Mouse (Mus musculus) E14TG2a.4 (cell line): ENCODE data around the gene Nxph4.
A peak's percentile ranks its signal among the peaks of the same experiment; 100 is the strongest.

Experiments
- H3K27me3 ChIP-seq: 2 replicates; pipeline ENCODE4 v1.6.1; 2014; ENCODE audit warnings: low read length, control low read depth; ENCODE audit not compliant: insufficient read depth
- H3K36me3 ChIP-seq: 2 replicates; pipeline ENCODE4 v1.6.1; 2014; ENCODE audit warnings: low read length, control low read depth; ENCODE audit not compliant: insufficient read depth
- H3K4me1 ChIP-seq: replicated peaks from 2 replicates; pipeline ENCODE4 v1.6.1; 2014; ENCODE audit warnings: low read depth, low read length, control low read depth
- H3K4me3 ChIP-seq: replicated peaks from 2 replicates; pipeline ENCODE4 v1.5.1; 2014; ENCODE audit warnings: mild to moderate bottlenecking, low read length
- H3K9me3 ChIP-seq: 2 replicates; pipeline ENCODE4 v1.6.1; 2014; ENCODE audit warnings: low read length, control low read depth
- CTCF ChIP-seq: conservative IDR thresholded peaks from 2 replicates; pipeline ENCODE4 v1.5.1; 2014; ENCODE audit warnings: low read length
- NANOG ChIP-seq: IDR thresholded peaks from 2 replicates; pipeline ENCODE4 v1.6.1; 2014; ENCODE audit warnings: borderline replicate concordance, low read length, mixed read lengths
- POU5F1 ChIP-seq: IDR thresholded peaks from 2 replicates; pipeline ENCODE4 v1.6.1; 2014; ENCODE audit warnings: low read length, borderline replicate concordance

Gene Nxph4

DNA sequence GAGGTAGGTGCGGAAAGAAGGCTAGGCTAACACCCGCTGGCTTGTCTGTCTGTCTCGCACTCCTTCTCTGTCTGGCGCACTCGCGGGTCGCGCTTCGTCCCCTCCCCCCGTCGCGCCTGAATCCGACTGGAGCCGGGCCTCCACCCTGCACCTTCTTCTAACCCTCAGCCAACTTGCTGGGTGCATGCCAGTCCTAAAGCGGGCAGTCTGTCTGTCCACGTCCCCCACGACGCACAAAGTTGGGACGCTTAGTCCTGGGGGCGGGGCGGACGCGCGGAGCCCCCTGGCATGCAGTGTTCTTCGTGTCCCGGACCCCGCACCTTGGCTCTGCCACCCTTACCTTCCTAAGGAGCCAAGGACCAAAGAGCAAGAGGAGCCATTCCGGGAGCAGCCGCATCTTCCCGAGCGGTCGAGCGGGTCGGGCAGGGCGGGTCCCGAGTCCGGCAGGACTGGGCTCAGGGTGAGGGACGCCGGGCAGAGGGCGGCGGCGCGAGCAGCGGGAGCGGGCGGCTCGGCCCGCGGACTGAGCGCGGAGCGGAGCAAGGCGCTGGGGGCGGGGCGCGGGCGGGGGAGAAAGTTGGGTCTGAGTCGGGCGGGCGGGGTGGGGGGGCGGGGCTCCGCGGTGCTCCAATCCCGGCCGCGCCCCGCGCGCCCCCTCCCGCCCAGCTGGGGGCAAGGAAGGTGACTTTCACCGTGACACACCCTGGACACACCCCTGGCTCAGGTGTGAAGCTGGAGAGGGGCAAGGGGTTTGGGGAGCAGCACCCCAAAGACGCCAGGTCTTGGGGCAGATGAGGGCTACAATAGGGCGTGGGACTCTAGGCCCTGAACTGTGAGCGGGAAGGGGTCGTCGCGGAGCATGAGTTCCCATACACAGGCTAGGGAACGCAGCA is at the start of gene Nxph4:
Gene Nxph4 (minus strand): TSS at position 524 of the 893 bp plus-strand sequence.
- peaks cover 73% of the 10 kb centered on the region for H3K27me3 ChIP-seq
- peaks cover 91% of the 10 kb centered on the region for H3K4me1 ChIP-seq
- H3K36me3 ChIP-seq: peaks cover 10% of the 10 kb centered on the region; the same call in 1 of the 2 replicates
- no peaks in the 10 kb centered on the region for H3K9me3 ChIP-seq
- TF ChIP-seq NANOG (no peak), CTCF (no peak), POU5F1 (no peak)
- H3K4me3 ChIP-seq: peak within 1 kb of the TSS; percentile 83

DNA sequence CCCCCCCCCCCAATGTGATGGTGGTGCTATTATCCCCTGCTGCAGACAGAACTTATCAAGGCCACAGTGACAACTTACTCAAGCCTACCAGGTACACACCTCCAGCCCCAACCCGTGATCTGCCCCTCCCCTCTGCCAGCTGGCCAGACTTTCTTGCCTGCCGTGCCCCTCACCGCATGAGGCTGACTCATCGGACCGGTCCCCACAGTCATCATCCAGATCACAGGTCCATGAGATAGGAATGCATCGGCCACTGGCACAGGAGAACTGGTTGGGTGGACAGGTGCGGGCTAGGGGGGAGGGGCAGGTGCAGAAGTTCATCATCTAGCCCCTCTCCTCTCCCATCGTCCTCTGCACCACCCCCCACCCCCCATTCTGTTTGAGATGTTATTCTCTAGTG is 49.3 kb upstream of the Nxph4 start:
- H3K36me3 ChIP-seq: peaks cover 61% of the 10 kb centered on the region
- no peaks in the 10 kb centered on the region for H3K9me3 ChIP-seq
- no peak overlapping the region for H3K4me3 ChIP-seq
- TF ChIP-seq NANOG: no peak
- no peak for TF ChIP-seq CTCF
- no peak for TF ChIP-seq POU5F1
- H3K27me3 ChIP-seq: peaks cover 4% of the 10 kb centered on the region
- H3K4me1 ChIP-seq: peaks cover 74% of the 10 kb centered on the region

DNA sequence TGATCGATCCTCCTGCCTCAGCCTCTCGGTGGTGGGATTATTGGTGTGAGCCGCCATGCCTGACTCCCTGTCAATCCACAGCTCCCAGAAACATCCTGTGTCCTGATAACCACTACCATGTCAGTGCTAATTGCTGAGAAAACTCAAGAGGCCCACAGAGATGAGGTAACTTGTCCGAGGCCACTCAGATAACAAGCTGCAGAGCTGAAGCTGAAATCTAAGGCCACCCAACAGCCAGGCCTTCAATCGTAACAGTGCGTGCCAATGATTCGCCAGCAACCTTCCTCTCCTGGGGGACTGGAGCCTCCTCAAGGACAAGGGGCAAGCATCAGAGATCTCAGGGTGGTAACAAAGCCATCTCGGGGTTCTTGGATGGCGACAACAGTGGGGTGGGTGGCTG is 46.9 kb upstream of the Nxph4 start:
- Histone ChIP-seq H3K27me3 (peaks cover 2% of the 10 kb centered on the region; the same call in 1 of the 2 replicates), H3K9me3 (no peaks in the 10 kb centered on the region), H3K4me3 (no peak overlapping the region), H3K4me1 (peaks cover 79% of the 10 kb centered on the region), H3K36me3 (peaks cover 81% of the 10 kb centered on the region)
- TF ChIP-seq CTCF (no peak), NANOG (no peak), POU5F1 (no peak)

DNA sequence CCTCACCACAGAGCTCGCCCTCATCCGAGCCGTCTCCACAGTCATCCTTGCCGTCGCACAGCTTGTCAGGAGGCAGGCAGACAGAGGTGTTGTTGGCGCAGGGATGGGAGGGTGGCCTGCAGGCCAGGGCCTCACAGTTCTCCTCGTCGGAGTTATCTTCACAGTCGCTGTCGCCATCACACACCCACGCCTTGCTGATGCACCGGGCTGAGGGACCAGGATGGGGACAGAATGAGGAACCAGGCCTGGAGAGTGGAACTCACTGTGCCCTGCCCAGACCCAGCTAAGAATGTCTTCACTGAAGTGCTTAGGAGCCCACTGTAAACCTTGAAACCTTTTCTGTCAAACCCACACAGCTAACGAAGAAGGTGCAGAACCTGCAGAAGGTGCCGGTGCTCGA is 43.6 kb upstream of the Nxph4 start:
- H3K9me3 ChIP-seq: no peaks in the 10 kb centered on the region
- peaks cover 49% of the 10 kb centered on the region for H3K4me1 ChIP-seq
- no peak overlapping the region for H3K4me3 ChIP-seq
- H3K27me3 ChIP-seq: peaks cover 2% of the 10 kb centered on the region; the same call in 1 of the 2 replicates
- peaks cover 97% of the 10 kb centered on the region for H3K36me3 ChIP-seq
- TF ChIP-seq POU5F1 (no peak), NANOG (no peak), CTCF (no peak)

DNA sequence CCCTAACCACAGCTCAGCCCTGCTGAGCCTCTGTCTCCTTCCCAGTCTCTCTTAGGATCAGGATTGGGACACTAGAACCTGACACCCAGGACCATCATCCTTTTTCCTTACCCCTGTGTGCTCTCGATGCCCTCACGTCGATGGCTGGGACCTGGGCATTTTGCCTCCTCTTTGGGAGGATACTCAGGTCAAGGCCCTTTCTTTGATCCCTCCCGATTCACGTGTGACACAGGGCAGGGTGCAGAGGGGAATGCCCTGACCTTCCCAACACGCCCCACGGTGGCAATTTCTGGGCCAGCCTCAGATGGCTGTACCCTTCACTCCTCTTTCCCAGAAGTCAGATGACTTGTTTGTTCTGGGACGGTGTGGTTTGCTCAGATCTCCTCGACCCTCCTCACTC is 42.8 kb upstream of the Nxph4 start:
- Histone ChIP-seq H3K4me1 (peaks cover 41% of the 10 kb centered on the region), H3K4me3 (no peak overlapping the region), H3K9me3 (no peaks in the 10 kb centered on the region), H3K36me3 (peaks cover 97% of the 10 kb centered on the region), H3K27me3 (peaks cover 2% of the 10 kb centered on the region; the same call in 1 of the 2 replicates)
- TF ChIP-seq CTCF: no peak
- TF ChIP-seq NANOG: no peak
- no peak for TF ChIP-seq POU5F1

DNA sequence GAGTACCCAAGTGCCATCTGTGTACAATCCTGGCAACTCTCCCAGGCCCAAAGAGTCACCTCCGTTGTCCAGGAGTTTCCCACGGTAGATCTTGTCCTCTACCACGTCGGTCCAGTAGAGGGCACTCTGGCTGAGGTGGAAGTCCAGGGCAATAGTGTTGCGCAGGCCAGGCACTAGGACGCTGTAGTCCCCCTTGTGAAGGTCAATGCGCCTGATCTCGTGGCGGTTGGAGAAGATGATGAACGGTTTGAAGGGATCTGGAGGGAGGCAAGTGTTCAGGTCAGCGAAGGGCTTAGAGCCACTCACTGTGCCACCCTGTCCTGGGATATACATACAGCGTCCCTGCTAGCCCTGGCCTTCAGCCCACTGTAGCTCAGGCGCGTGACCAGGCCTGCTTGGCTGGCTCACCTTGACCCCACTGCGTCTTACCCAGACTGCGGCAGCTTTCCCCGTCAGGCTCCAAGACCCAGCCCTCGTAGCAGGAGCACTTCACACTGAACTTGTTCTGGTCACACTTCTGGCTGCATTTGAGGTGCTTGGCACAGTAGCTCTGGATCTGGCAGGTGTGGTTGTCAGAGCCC is 42.1 kb upstream of the Nxph4 start:
- H3K4me3 ChIP-seq: no peak overlapping the region
- peaks cover 2% of the 10 kb centered on the region; the same call in 1 of the 2 replicates for H3K27me3 ChIP-seq
- H3K4me1 ChIP-seq: peaks cover 34% of the 10 kb centered on the region
- no peak for TF ChIP-seq NANOG
- peak; percentile 34 for TF ChIP-seq CTCF
- no peaks in the 10 kb centered on the region for H3K9me3 ChIP-seq
- H3K36me3 ChIP-seq: peaks cover 92% of the 10 kb centered on the region

DNA sequence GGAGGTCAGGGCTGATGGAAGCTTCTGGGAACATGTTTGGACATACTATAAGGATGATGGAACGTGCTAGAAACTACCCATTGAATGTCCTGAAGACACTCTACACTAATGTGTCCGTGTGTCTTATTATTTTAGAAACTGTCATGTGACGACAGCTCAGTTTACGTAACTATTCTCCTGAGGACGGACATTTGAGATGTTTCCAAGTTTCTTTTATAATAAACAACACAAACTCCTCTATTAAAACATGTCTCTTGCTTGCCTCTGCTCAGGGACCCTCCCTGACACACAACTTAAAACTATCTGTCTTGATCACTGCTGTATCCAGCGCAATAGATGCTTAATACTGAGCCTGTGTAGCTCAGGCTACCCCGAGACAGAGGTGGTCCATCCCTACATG is 41.4 kb upstream of the Nxph4 start:
- TF ChIP-seq NANOG (no peak), CTCF (no peak), POU5F1 (no peak)
- peaks cover 32% of the 10 kb centered on the region for H3K4me1 ChIP-seq
- no peak overlapping the region for H3K4me3 ChIP-seq
- peaks cover 92% of the 10 kb centered on the region for H3K36me3 ChIP-seq
- peaks cover 2% of the 10 kb centered on the region; the same call in 1 of the 2 replicates for H3K27me3 ChIP-seq
- H3K9me3 ChIP-seq: no peaks in the 10 kb centered on the region

DNA sequence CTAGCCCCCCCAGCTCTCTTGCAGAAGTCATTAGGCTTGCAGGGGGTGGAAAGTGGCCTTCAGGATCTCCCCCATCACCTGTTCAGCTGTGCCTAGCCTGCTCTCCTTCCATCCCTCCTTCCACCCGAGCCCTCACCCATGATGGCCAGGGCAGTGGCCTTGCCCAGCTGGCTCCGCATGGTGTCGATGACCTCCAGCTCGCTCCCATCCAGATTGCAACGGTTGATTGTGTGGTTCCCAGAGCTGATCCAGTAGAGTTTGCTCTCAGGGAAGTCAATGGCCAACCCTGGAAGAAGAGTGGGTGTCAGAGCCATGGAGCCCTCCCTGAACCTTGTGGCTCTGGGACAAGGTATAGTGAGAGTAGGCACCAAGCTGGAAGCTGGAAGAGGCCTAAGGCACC is 37.9 kb upstream of the Nxph4 start:
- peaks cover 78% of the 10 kb centered on the region for H3K36me3 ChIP-seq
- TF ChIP-seq NANOG (no peak), POU5F1 (no peak), CTCF (no peak)
- peaks cover 16% of the 10 kb centered on the region for H3K4me1 ChIP-seq
- no peaks in the 10 kb centered on the region for H3K9me3 ChIP-seq
- H3K4me3 ChIP-seq: no peak overlapping the region
- no peaks in the 10 kb centered on the region; the same call in 1 of the 2 replicates for H3K27me3 ChIP-seq
